Mouse (Mus musculus): ENCODE measurements at regions not wholly inside any gene's neighbourhood (a gene's known extent, or its start where the extent isn't known, plus 50 kb on each side); places are given as distances from the start of the nearest gene placed in this dataset.

- no peak for DNase-seq (ENCODE audit: low spot score in 2 of 2)
- intact Hi-C loops (cut with DNase I) = no loop called here
Observed at GRCm38 (mm10) chr14:28626951-28627350, 122.4 kb downstream of the Wnt5a start.

GRCm38 (mm10) chr14:28635175-28635574 is 130.6 kb downstream of the Wnt5a start:
- intact Hi-C loops (cut with DNase I) = no loop called here

GRCm38 (mm10) chr14:28639056-28639455 is 134.5 kb downstream of the Wnt5a start:
- intact Hi-C loops (cut with DNase I) = no loop called here
- no peak for DNase-seq (ENCODE audit: low spot score in 2 of 2)

More at GRCm38 (mm10) chr14:28635175-28635574, 130.6 kb downstream of the Wnt5a start:
- DNase-seq (ENCODE audit: low spot score in 2 of 2) = no peak

- intact Hi-C loops (cut with DNase I) = no loop called here
- no peak for DNase-seq (ENCODE audit: low spot score in 2 of 2)
Observed at GRCm38 (mm10) chr14:28645807-28646206, 141.3 kb downstream of the Wnt5a start.

- no peak for DNase-seq (ENCODE audit: low spot score in 2 of 2)
- intact Hi-C loops (cut with DNase I) = no loop called here
Observed at GRCm38 (mm10) chr14:28649411-28649810, 144.9 kb downstream of the Wnt5a start.

GRCm38 (mm10) chr14:28653059-28653930 is 148.7 kb downstream of the Wnt5a start:
- intact Hi-C loops (cut with DNase I) = no loop called here
- DNase-seq (ENCODE audit: low spot score in 2 of 2) = no peak

- intact Hi-C loops (cut with DNase I) = no loop called here
- no peak for DNase-seq (ENCODE audit: low spot score in 2 of 2)
Observed at GRCm38 (mm10) chr14:28657216-28657615, 152.7 kb downstream of the Wnt5a start.

- intact Hi-C loops (cut with DNase I) = no loop called here
- DNase-seq (ENCODE audit: low spot score in 2 of 2) = no peak
Observed at GRCm38 (mm10) chr14:28660872-28661588, 156.5 kb downstream of the Wnt5a start.

GRCm38 (mm10) chr14:28663316-28663715 is 158.8 kb downstream of the Wnt5a start:
- intact Hi-C loops (cut with DNase I) = no loop called here
- no peak for DNase-seq (ENCODE audit: low spot score in 2 of 2)

GRCm38 (mm10) chr14:28664121-28664520 is 159.6 kb downstream of the Wnt5a start:
- intact Hi-C loops (cut with DNase I) = no loop called here
- no peak for DNase-seq (ENCODE audit: low spot score in 2 of 2)

GRCm38 (mm10) chr14:28675476-28675875 is 170.9 kb downstream of the Wnt5a start:
- DNase-seq (ENCODE audit: low spot score in 2 of 2) = peak in 1 of 2 experiments; percentile 39
- intact Hi-C loops (cut with DNase I) = no loop called here

- DNase-seq (ENCODE audit: low spot score in 2 of 2) = peak in 1 of 2 experiments; percentile 7
- intact Hi-C loops (cut with DNase I) = no loop called here
Observed at GRCm38 (mm10) chr14:28699780-28700179, 195.2 kb downstream of the Wnt5a start.

GRCm38 (mm10) chr14:28704729-28705128 is 200.2 kb downstream of the Wnt5a start:
- DNase-seq (ENCODE audit: low spot score in 2 of 2) = no peak
- intact Hi-C loops (cut with DNase I) = no loop called here

- intact Hi-C loops (cut with DNase I) = no loop called here
- DNase-seq (ENCODE audit: low spot score in 2 of 2) = no peak
Observed at GRCm38 (mm10) chr14:28714598-28714997, 210.0 kb downstream of the Wnt5a start.

GRCm38 (mm10) chr14:28720545-28720944 is 216.0 kb downstream of the Wnt5a start:
- intact Hi-C loops (cut with DNase I) = no loop called here
- peak in 1 of 2 experiments; percentile 51 for DNase-seq (ENCODE audit: low spot score in 2 of 2)

- DNase-seq (ENCODE audit: low spot score in 2 of 2) = no peak
- intact Hi-C loops (cut with DNase I) = no loop called here
Observed at GRCm38 (mm10) chr14:28725666-28726065, 221.1 kb downstream of the Wnt5a start.

- no peak for DNase-seq (ENCODE audit: low spot score in 2 of 2)
- intact Hi-C loops (cut with DNase I) = no loop called here
Observed at GRCm38 (mm10) chr14:28733496-28733895, 228.9 kb downstream of the Wnt5a start.

GRCm38 (mm10) chr14:28735446-28735845 is 230.9 kb downstream of the Wnt5a start:
- intact Hi-C loops (cut with DNase I) = no loop called here
- DNase-seq (ENCODE audit: low spot score in 2 of 2) = no peak

GRCm38 (mm10) chr14:28740076-28740475 is 235.5 kb downstream of the Wnt5a start:
- intact Hi-C loops (cut with DNase I) = no loop called here
- DNase-seq (ENCODE audit: low spot score in 2 of 2) = no peak

GRCm38 (mm10) chr14:28741418-28741817 is 236.9 kb downstream of the Wnt5a start:
- intact Hi-C loops (cut with DNase I) = no loop called here

GRCm38 (mm10) chr14:28743673-28744072 is 239.1 kb downstream of the Wnt5a start:
- DNase-seq (ENCODE audit: low spot score in 2 of 2) = no peak
- intact Hi-C loops (cut with DNase I) = no loop called here

More at GRCm38 (mm10) chr14:28741418-28741817, 236.9 kb downstream of the Wnt5a start:
- DNase-seq (ENCODE audit: low spot score in 2 of 2) = no peak
